Mouse (Mus musculus) MN1 (cell line): ENCODE results near the gene Bace2.

Source experiments
- DNase-seq: peaks from one replicate; pipeline ENCODE4 v3.0.0-alpha.2; 2016; ENCODE audit warnings: low spot score

Bace2 gene

GRCm38 (mm10) chr16:97356499-97357187, at the start of gene Bace2:
TSS of gene Bace2 (plus strand) at chr16:97356742.
- DNase-seq, result peak; percentile 89

- peak; percentile 51 for DNase-seq
Measured at GRCm38 (mm10) chr16:97307594-97307993, 48.9 kb upstream of the Bace2 start.

GRCm38 (mm10) chr16:97309796-97310569, 46.6 kb upstream of the Bace2 start:
- no peak for DNase-seq

GRCm38 (mm10) chr16:97310570-97310846, 46.0 kb upstream of the Bace2 start:
- DNase-seq, result peak; percentile 90

- peak; percentile 88 for DNase-seq
Measured at GRCm38 (mm10) chr16:97312960-97313686, 43.4 kb upstream of the Bace2 start.

GRCm38 (mm10) chr16:97321576-97321975, 35.0 kb upstream of the Bace2 start:
- peak; percentile 44 for DNase-seq

GRCm38 (mm10) chr16:97322604-97323003, 33.9 kb upstream of the Bace2 start:
- DNase-seq, result peak; percentile 45

- no peak for DNase-seq
Measured at GRCm38 (mm10) chr16:97325975-97326374, 30.6 kb upstream of the Bace2 start.

- no peak for DNase-seq
Measured at GRCm38 (mm10) chr16:97328602-97329001, 27.9 kb upstream of the Bace2 start.

GRCm38 (mm10) chr16:97353013-97353412, 3.5 kb upstream of the Bace2 start:
- DNase-seq, result no peak

- DNase-seq, result no peak
Measured at GRCm38 (mm10) chr16:97354632-97355031, 1.9 kb upstream of the Bace2 start.

GRCm38 (mm10) chr16:97357188-97357821, 763 bp downstream of the Bace2 start:
- DNase-seq, result peak; percentile 67

GRCm38 (mm10) chr16:97362231-97362888, 5.8 kb downstream of the Bace2 start:
- DNase-seq, result peak; percentile 30

- no peak for DNase-seq
Measured at GRCm38 (mm10) chr16:97366141-97366540, 9.6 kb downstream of the Bace2 start.

GRCm38 (mm10) chr16:97370258-97370657, 13.7 kb downstream of the Bace2 start:
- DNase-seq, result no peak

GRCm38 (mm10) chr16:97387955-97388354, 31.4 kb downstream of the Bace2 start:
- DNase-seq, result peak; percentile 39

- DNase-seq, result peak; percentile 75
Measured at GRCm38 (mm10) chr16:97391289-97391688, 34.7 kb downstream of the Bace2 start.

GRCm38 (mm10) chr16:97391701-97392384, 35.3 kb downstream of the Bace2 start:
- peak; percentile 92 for DNase-seq

GRCm38 (mm10) chr16:97396436-97396835, 39.9 kb downstream of the Bace2 start:
- DNase-seq, result no peak

GRCm38 (mm10) chr16:97397945-97398531, 41.5 kb downstream of the Bace2 start:
- no peak for DNase-seq

GRCm38 (mm10) chr16:97399991-97400390, 43.4 kb downstream of the Bace2 start:
- no peak for DNase-seq
